Mouse (Mus musculus) megakaryocyte, embryonic 14.5 days (primary cell): Measurements from ENCODE around the gene Wfikkn1. TPM values are rescaled to one million over a fixed set of nuclear protein-coding genes. Genes with fewer than 3 reads are reported as not detected.

Experiments used
- H3K27me3 ChIP-seq: replicated peaks from 2 replicates; pipeline ENCODE3; 2012; ENCODE audit warnings: inconsistent platforms
- H3K36me3 ChIP-seq: replicated peaks from 2 replicates; pipeline ENCODE3; 2012; ENCODE audit warnings: low read length, inconsistent platforms, mixed read lengths
- H3K4me1 ChIP-seq: 2 replicates; pipeline ENCODE4 v1.6.1; 2012; ENCODE audit warnings: inconsistent platforms
- H3K4me3 ChIP-seq: replicated peaks from 2 replicates; pipeline ENCODE3; 2012; ENCODE audit warnings: moderate library complexity, mild to moderate bottlenecking, inconsistent platforms
- H3K9me3 ChIP-seq: 2 replicates; pipeline ENCODE4 v1.6.1; 2012; ENCODE audit warnings: inconsistent platforms
- FLI1 ChIP-seq: IDR thresholded peaks from 2 replicates; pipeline ENCODE4 v1.6.1; 2012; ENCODE audit warnings: low read length, inconsistent platforms, mixed read lengths
- GATA1 ChIP-seq: IDR thresholded peaks from 3 replicates; pipeline ENCODE4 v1.6.1; 2012; ENCODE audit warnings: mixed read lengths, low read length, inconsistent platforms, borderline replicate concordance
- polyA plus RNA-seq: library from polyadenylated mRNA; stranded (reverse); fragments of >175 nt; gene quantifications from 2 replicates; pipeline ENCODE4 v1.2.3, GENCODE M21; 2012; ENCODE audit warnings: low replicate concordance; ENCODE audit not compliant: insufficient read depth

Wfikkn1 gene
- polyA plus RNA-seq: 1.9 and 3.1 TPM in 2 replicates

DNA sequence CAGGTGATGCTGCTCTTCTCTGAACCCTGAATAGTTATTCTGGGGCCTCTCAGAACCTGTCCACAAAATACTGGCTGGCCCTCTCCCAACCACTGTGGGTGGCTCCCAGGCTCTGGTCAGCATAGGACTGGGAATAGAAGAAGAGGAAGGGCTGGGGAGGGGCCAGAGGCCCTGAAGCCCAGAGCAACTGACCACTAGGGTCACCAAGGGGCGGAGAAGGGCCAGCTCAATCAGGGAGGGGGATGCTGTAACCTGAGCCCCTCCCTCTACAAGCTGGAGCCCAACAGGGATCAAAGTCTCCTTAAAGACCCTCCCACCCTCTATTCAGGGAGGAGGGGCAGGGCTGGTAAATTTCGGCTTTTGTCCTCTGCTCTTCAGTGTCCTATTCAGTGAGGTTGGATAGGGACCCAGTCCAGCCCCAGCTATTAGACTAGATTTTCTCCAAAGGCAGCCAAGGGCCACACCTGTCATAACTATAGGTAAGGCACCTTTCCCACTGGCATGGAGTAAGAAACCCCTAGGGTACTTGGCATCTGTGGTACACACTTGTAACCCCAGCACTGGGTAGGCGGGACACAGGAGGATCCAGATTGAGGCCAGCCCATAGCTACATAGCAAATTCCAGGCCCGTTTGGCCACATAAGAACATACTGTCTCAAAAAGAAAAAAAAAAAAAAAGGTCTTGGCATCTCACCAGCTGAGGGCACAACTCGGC lies at the start of gene Wfikkn1:
TSS of gene Wfikkn1 (minus strand) at position 663 of the 715 bp plus-strand sequence.
- H3K36me3 ChIP-seq: peaks cover 84% of the 10 kb centered on the region
- no peak for TF ChIP-seq FLI1
- TF ChIP-seq GATA1: no peak
- H3K9me3 ChIP-seq: no peaks in the 10 kb centered on the region
- H3K27me3 ChIP-seq: no peaks in the 10 kb centered on the region
- H3K4me1 ChIP-seq: peaks cover 40% of the 10 kb centered on the region
- no peak within 1 kb of the TSS for H3K4me3 ChIP-seq

DNA sequence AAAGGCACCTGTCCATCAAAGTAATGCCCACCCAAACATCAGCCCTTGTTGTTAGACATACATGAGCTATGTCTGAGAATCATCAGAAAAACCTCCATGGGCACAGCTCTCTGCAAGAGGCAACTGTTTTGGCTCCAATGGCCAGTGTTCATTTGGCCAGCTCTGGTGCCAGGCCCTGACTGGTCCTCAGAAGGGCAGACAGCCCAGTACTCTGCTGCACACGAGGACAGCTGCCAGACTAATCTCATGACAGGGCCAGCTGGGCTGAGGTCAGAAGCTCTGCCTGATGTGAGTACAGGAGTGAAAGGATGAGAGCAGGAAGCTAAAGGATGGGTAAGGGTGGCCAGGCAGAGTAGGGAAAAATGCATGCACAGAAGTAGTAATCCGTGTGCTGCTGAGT lies 44.7 kb upstream of the Wfikkn1 start:
- no peak for TF ChIP-seq FLI1
- TF ChIP-seq GATA1: no peak
- Histone ChIP-seq H3K9me3 (no peaks in the 10 kb centered on the region), H3K4me3 (no peak overlapping the region), H3K27me3 (no peaks in the 10 kb centered on the region), H3K4me1 (peaks cover 26% of the 10 kb centered on the region), H3K36me3 (peaks cover 61% of the 10 kb centered on the region)

DNA sequence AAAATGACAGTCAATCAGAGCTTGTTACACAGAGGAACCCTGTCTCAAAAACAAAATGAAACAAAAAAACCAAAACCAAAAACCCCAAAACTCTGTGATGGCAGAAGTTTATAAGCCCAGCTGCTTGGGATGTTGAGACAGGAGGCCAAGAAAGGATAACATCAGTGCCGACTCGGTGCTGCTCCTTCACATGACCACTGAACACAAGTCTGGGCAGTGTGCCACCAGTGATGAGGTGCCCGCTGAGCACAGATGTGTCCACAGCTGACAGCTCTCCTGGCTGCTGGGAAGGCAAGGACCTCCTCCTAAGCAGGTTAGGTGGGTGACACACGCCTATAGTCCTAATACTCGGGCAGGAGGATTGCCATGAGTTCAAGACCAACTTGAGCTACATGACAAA lies 41.5 kb upstream of the Wfikkn1 start:
- H3K36me3 ChIP-seq: peaks cover 41% of the 10 kb centered on the region

DNA sequence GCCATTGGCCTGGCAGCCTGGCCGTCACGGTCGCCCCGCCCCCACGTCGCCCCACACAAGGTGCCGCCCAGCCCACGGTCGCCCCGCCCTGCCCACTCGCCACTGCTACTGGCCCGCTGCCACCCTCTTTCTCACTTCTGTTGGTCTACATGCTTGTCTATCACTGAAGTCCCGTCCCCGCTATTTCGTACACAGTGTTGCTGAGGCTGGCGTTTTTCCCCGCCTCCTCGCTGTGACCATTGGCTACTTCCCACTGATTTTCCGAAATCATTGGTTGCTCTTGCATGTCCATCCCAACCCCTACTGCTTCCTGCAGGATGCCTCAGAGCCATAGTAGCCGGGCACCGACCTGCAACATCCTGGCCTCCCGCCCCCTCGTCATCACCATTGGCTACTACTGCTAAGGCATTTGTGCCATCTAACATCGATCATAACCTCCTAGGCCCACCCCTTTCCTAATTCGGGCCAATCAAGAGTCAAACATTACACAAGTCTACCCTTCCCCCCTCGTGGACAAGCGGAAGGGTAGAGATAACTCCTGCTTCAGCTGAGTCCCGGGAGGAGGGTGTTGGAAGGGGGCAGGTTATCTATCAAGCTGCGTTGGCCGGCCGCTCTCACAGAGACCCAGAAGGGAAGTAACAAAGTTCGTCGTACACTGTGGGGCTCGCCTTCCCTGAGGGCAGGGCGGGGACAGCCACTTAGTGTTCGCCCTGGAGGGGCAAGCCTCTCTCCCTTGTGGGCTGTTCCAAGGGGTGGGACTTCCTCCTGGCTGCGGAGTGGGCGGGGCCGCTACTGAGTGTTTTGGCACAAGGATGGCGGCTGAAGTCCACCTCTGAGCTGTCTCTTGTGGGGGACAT lies 39.4 kb upstream of the Wfikkn1 start:
- Histone ChIP-seq H3K9me3 (no peaks in the 10 kb centered on the region), H3K27me3 (peaks cover 2% of the 10 kb centered on the region), H3K36me3 (peaks cover 35% of the 10 kb centered on the region), H3K4me1 (peaks cover 55% of the 10 kb centered on the region), H3K4me3 (peak overlapping the region; percentile 100)
- TF ChIP-seq GATA1 (0 out of 3 replicates have a peak, but pooled peaks have one; percentile 30), FLI1 (no peak)

More for the DNA sequence above, 41.5 kb upstream of the Wfikkn1 start:
- Histone ChIP-seq H3K4me3 (peak overlapping the region; percentile 68), H3K9me3 (no peaks in the 10 kb centered on the region), H3K4me1 (peaks cover 40% of the 10 kb centered on the region), H3K27me3 (no peaks in the 10 kb centered on the region)
- no peak for TF ChIP-seq FLI1
- TF ChIP-seq GATA1: no peak

DNA sequence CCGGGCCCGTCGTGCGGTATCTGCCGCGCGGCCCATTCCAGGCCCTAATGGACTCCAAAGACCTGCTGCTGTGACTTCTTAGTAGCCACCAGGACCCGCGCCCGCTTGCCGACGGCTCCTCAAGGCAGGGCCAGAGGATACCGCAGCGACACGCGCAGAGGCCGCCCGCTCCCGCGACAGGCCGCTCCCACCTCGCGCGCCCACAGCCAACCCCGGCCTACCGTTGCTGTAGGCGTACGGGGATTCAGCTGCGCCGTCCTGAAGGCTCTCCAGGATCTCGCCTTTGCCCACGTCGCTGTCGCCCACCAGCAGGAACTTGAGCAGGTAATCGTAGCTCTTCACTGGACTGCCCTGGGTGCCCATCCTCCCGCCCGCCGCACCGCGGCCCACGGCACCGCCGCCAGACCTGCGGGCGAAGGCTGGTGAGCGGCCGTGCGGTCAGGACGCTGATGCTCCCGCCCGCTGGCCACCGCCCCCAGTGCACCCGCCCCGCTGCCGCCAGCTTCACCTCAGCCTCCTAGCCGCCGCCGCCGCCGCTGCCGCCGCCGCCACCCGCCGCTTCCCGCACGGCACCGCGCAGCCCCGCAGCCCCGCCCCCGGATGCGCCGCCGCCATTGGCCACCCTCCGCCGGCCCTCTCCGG lies 38.6 kb upstream of the Wfikkn1 start, which contains the start of gene Rab40c:
TSS of gene Rab40c (minus strand) at position 584 of the 642 bp plus-strand sequence.
- Histone ChIP-seq H3K9me3 (no peaks in the 10 kb centered on the region), H3K27me3 (peaks cover 2% of the 10 kb centered on the region), H3K4me1 (peaks cover 63% of the 10 kb centered on the region), H3K36me3 (peaks cover 36% of the 10 kb centered on the region), H3K4me3 (peak within 1 kb of the TSS; percentile 100)
- TF ChIP-seq GATA1 (no peak), FLI1 (no peak)

DNA sequence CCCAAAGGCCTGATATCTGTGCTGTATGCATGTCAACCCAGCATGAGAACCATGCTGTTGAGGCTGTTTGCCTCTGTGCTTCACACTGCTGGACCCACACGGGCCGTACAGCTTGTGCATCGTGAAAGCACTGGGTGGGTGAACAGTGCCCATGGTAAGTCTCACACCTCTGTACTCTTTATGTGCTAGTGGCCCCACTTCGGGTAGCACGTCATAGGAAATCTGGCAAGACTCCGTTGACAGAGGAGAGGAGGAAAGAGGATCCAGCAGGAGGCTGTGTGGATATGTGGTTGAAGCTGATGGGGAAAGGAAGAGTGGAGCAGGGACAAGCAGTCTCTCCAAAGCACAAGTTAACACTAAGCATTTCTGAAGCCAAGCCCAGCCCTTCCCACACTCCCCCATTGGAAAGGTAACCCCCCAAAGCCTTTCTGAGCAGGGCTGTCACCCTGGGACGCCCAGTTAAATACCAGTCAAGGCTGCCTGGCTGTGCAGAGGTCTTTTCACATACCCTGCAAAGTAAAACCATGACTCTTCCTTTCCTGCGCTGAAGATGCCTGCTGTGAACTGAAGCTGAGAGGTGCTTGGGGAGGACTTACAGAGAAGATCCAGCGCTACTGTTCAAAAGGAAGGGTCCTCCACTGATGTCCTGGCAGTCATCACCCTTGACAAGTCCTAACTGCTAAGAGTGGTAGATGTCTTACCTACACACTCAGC lies 37.5 kb upstream of the Wfikkn1 start:
- peak overlapping the region; percentile 100 for H3K4me3 ChIP-seq
- TF ChIP-seq GATA1 (no peak), FLI1 (no peak)
- peaks cover 34% of the 10 kb centered on the region for H3K36me3 ChIP-seq
- H3K9me3 ChIP-seq: no peaks in the 10 kb centered on the region
- H3K4me1 ChIP-seq: peaks cover 74% of the 10 kb centered on the region
- H3K27me3 ChIP-seq: peaks cover 2% of the 10 kb centered on the region

DNA sequence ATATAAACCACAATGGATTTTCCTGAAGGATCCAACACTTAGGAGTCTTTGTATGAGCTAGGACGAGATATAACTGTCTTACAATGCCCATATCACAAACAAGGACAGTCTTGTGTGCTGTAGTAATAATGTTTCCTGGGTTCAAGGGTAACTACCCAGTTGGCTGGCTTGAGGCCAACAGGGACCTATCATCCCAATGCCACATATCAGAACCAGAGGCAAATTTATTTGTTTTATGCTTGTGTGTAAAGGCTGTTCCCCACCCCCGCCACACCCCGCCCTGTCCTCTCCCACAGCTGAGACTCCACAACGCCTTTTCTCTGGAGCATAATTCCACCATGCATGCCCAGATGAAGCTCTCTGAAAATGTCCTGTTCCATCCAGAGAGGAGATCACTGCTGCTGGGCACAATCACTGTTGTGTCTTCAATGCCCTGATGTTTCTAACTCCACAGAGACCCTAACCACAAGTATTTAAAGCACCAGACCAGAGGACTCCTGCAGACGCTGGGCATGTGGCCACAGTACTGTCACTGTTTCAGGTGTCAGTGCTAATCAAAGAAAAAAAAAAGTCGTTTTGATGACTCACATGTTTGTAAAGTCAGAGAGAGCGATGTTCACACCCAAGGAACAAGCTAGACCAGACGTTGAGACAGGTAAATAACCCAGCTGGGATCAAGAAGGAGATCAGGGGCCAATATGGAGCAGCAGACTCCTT lies 36.4 kb upstream of the Wfikkn1 start:
- Histone ChIP-seq H3K27me3 (peaks cover 2% of the 10 kb centered on the region), H3K4me1 (peaks cover 76% of the 10 kb centered on the region), H3K9me3 (no peaks in the 10 kb centered on the region), H3K36me3 (peaks cover 38% of the 10 kb centered on the region), H3K4me3 (no peak overlapping the region)
- no peak for TF ChIP-seq GATA1
- TF ChIP-seq FLI1: no peak

DNA sequence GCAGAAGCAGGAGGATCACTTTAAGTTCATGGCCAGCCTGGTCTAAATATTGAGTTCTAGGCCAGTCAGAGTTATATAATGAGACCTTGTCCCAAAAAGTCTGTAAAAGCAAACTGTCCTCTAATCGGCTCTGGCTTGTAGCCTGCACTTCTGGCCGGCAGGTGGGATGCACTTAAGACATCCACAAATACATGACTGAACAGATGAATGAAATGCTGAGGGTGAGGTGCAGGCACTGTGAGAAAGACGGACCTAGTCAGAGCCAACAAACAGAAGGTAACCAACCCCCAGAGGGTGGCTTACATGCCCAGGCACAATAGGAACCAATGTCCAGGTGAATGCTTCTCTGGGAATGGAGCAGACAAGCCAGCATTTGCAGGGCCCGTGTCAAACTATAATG lies 33.6 kb upstream of the Wfikkn1 start:
- H3K9me3 ChIP-seq: no peaks in the 10 kb centered on the region
- H3K27me3 ChIP-seq: peaks cover 2% of the 10 kb centered on the region
- peak overlapping the region; percentile 59 for H3K4me3 ChIP-seq
- TF ChIP-seq FLI1 (no peak), GATA1 (no peak)
- H3K36me3 ChIP-seq: peaks cover 52% of the 10 kb centered on the region
- peaks cover 72% of the 10 kb centered on the region for H3K4me1 ChIP-seq
